Mouse (Mus musculus) myocyte (in vitro differentiated cells): Measurements from ENCODE around the gene Mtrex.

Experiments
- CEBPB ChIP-seq: IDR thresholded peaks from 2 replicates; pipeline ENCODE4 v1.6.1; 2011; ENCODE audit warnings: mild to moderate bottlenecking, moderate library complexity; ENCODE audit not compliant: poor library complexity, insufficient read depth, severe bottlenecking
- E2F4 ChIP-seq: IDR thresholded peaks from one replicate; pipeline ENCODE4 v1.6.1; 2011; ENCODE audit warnings: mild to moderate bottlenecking, control low read depth, moderate library complexity; ENCODE audit not compliant: insufficient read depth
- MAX ChIP-seq: IDR thresholded peaks from one replicate; pipeline ENCODE4 v1.6.1; 2011; ENCODE audit warnings: low read depth, mild to moderate bottlenecking, control low read depth
- MYOD1 ChIP-seq, 3 experiments: IDR thresholded peaks; one replicate each; pipeline ENCODE4 v1.6.1; 2011; ENCODE audit warnings: control low read depth in 2 of 3, low read depth in 2 of 3, mild to moderate bottlenecking in 2 of 3, moderate library complexity in 1 of 3; ENCODE audit not compliant: insufficient read length in 2 of 3, control insufficient read depth in 1 of 3
- MYOG ChIP-seq, 3 experiments: IDR thresholded peaks; one replicate each; pipeline ENCODE4 v1.6.1; 2011; ENCODE audit warnings: control low read depth in 2 of 3, low read depth in 2 of 3, mild to moderate bottlenecking in 2 of 3; ENCODE audit not compliant: insufficient read length in 2 of 3, control insufficient read depth in 1 of 3, insufficient read depth in 1 of 3
- POLR2A ChIP-seq: IDR thresholded peaks from one replicate; pipeline ENCODE4 v1.6.1; 2011; ENCODE audit warnings: low read depth, mild to moderate bottlenecking, control low read depth, moderate library complexity; ENCODE audit not compliant: insufficient read length
- POLR2AphosphoS2 ChIP-seq: IDR thresholded peaks from one replicate; pipeline ENCODE4 v1.6.1; 2011; ENCODE audit warnings: low read depth, control low read depth; ENCODE audit not compliant: insufficient read length
- REST ChIP-seq: IDR thresholded peaks from one replicate; pipeline ENCODE4 v1.6.1; 2011; ENCODE audit warnings: mild to moderate bottlenecking, control low read depth, moderate library complexity; ENCODE audit not compliant: insufficient read depth, insufficient read length
- TCF12 ChIP-seq: IDR thresholded peaks from one replicate; pipeline ENCODE4 v1.6.1; 2011; ENCODE audit warnings: mild to moderate bottlenecking, control low read depth; ENCODE audit not compliant: poor library complexity, insufficient read depth, severe bottlenecking
- TCF3 ChIP-seq: IDR thresholded peaks from one replicate; pipeline ENCODE4 v1.6.1; 2011; ENCODE audit warnings: low read depth, control low read depth; ENCODE audit not compliant: insufficient read length
- USF1 ChIP-seq: IDR thresholded peaks from one replicate; pipeline ENCODE4 v1.6.1; 2011; ENCODE audit warnings: low read depth, mild to moderate bottlenecking, control low read depth, moderate library complexity

- TF ChIP-seq MAX = no peak
- TF ChIP-seq CEBPB = no peak
- TF ChIP-seq POLR2A = no peak
- TF ChIP-seq TCF12 = no peak
- TF ChIP-seq MYOD1 (IDR thresholded peaks at IDR 0.05; ENCODE audit: control insufficient read depth in 1 of 3, insufficient read length in 2 of 3, low read depth in 2 of 3) = no peak
- TF ChIP-seq E2F4 = no peak
- TF ChIP-seq MYOG (IDR thresholded peaks at IDR 0.05; ENCODE audit: control insufficient read depth in 1 of 3, insufficient read depth in 1 of 3, insufficient read length in 2 of 3, low read depth in 2 of 3) = no peak
- TF ChIP-seq POLR2AphosphoS2 = no peak
- TF ChIP-seq USF1 = no peak
- TF ChIP-seq TCF3 = no peak
- TF ChIP-seq REST = no peak
Measured at GRCm38 (mm10) chr13:112836951-112837350, 90.2 kb downstream of the Mtrex start.
